Mouse (Mus musculus): Measurements from ENCODE around the gene Emb. TPM values are rescaled to one million over a fixed set of nuclear protein-coding genes. Genes with fewer than 3 reads are reported as not detected.

Emb gene
- total RNA-seq, 2 experiments from 2014 or later, result 18.5 to 19.1 TPM

- no peak for DNase-seq (ENCODE audit: extremely low spot score in 1 of 2, low spot score in 2 of 2)
- intact Hi-C loops (cut with DNase I), result no loop called here
These were observed 9.8 kb downstream of the Emb start for GRCm38 (mm10) chr13:117218092-117218491.

DNA sequence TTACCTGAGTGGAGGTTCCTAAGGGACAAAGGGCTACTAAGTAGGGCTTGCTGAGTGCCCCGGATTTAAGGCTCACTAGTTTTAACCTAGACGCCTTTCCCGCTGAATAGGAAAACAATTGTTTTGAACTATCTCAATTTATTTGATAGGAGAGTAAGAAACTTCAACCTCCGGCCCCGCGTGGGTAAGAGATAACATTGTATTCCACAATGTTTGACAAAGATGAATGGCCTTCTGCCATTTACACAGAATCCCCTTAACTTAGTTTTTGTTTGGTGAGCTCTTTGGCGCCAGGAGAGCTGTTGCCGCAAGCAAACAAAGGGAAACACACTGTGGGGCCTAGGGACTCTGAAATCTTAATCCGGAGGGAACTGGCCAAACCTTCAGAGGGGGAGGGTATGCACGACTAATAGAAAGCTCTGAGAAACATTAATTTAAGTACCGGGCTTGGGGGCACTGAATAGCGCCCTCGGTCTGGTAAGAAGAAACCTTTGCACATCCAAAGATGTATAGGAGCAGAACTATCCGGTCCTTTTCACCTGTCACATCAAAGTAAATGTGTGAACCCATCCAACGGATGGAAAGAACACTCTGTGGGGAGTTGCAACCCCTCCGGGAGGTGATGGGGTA is 11.7 kb downstream of the Emb start:
- no peak for DNase-seq (ENCODE audit: extremely low spot score in 1 of 2, low spot score in 2 of 2)
- intact Hi-C loops (cut with DNase I), result loop anchor here (5.0 kb wide), 1 partner anchor 67 kb away; no protein-coding TSS in a partner anchor

GRCm38 (mm10) chr13:117220501-117221321 is 12.4 kb downstream of the Emb start, which contains the start of gene Gm17509:
Gene Gm17509, minus strand, starts transcription at chr13:117221075.
- intact Hi-C loops (cut with DNase I), result loop anchor here (5.0 kb wide), 1 partner anchor 67 kb away; no protein-coding TSS in a partner anchor
- peak; percentile 15 to 70 for DNase-seq (ENCODE audit: extremely low spot score in 1 of 2, low spot score in 2 of 2)

DNA sequence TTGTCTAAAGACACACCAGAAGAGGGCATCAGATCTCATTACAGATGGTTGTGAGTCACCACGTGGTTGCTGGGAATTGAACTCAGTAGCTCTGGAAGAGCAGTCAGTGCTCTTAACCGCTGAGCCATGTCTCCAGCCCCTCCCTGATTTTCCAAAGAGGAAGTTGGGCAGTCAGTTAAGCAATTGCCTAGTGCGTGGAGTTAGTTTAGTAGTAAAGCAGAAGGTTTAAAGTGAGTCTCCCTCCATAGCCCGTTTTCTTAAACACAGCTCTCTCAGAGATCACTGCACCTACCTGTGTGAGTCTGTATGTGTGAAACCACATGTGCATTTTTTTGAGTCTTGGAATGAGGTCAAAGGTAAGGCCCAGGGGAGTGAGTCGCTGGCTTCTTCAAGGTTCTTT is 14.8 kb downstream of the Emb start:
- intact Hi-C loops (cut with DNase I), result loop anchor here (5.0 kb wide), 1 partner anchor 64 kb away; no protein-coding TSS in a partner anchor
- DNase-seq (ENCODE audit: extremely low spot score in 1 of 2, low spot score in 2 of 2), result no peak

DNA sequence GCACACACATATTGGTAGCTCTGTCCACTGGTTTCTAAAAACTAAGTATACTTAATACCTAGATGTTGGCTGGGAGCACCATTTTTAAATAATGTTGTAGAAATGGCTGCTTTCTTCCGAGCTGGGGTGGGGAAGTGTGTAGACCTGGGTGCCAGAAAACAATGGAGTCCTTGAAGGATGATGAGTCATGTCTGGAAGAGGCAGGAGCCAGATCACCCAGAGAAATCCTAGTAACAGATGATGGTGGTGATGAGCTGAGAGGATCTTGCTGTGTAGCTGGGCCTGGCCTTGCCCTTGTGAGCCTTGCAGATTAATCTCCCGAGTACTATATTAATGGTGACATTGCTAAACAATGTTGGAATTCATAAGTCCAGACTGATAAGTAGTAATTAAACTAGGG is 16.6 kb downstream of the Emb start:
- DNase-seq (ENCODE audit: extremely low spot score in 1 of 2, low spot score in 2 of 2), result no peak
- intact Hi-C loops (cut with DNase I), result loop anchor here (5.0 kb wide), 1 partner anchor 62 kb away; no protein-coding TSS in a partner anchor

DNA sequence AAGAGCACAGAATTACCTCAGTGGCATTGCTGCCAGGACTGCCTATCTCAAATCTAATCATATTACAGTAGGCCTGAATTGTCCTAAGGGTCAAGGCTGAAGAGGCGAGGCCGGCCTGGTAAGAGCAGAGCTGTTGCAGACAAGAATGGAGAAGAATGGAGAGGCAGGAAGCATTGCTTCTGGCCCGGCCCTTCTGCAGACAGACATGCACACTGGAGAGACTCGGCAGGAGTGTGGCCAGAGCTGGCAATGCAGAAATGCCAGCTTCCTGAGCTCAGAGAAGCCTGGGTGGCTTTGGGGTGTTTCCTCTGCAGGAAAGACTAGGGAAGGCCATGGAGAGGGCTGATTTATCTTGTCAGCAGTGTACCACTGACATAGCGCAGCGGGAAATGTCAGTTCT is 17.2 kb downstream of the Emb start:
- intact Hi-C loops (cut with DNase I), result no loop called here
- no peak for DNase-seq (ENCODE audit: extremely low spot score in 1 of 2, low spot score in 2 of 2)

DNA sequence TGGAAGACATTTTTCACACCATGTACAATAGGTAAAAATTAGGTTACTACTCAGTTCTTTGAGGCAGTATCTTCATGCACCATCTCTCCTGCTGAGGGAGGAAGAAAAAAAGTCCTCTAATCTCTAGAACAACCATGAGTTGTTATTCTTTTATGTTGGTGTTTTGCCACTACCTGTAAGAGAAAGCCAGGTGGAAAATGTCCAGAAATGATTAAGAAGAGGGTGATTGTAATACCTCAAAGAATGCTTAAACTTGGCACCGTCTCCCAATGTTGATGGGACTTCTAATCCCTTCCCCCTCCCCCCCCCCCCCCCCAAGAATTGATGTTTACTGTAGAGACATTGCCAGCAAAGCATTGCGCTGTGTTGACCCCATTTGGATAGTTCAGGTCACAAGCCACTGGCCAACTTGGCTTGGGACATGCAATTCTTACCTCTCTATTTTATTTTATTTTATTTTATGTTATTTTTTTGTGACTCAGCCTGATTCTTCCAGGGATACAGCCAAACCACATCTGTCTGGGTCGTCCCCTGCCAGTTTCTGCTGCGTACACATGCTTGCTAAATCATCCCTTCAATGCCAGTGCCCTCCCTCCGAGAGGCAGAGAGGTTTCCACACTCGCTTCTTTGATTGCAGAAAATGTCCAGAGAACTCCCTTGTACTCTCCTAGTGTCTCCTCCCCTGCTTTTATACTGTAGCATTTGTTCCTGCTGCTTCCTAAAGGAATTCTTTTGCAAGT is 22.2 kb downstream of the Emb start:
- intact Hi-C loops (cut with DNase I), result no loop called here
- DNase-seq (ENCODE audit: extremely low spot score in 1 of 2, low spot score in 2 of 2), result no peak

DNA sequence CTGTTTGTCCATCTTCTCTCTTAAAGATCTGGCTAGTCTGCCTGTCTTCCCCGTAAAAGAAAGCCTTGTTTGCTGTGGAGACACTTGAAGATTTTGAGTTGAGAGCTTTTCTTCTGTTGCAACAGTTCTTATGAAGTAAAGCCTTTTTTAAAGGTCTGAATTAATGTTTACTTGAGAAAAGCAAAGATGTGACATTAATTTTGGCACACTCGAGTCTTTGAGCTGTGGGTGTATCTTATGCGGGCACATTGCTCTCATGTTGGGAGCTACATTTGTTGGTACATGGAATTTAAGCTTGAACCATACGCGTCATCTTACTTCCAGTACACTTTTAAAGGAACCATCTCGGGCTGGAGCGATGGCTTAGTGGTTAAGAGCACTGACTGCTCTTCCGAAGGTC is 25.5 kb downstream of the Emb start:
- intact Hi-C loops (cut with DNase I), result no loop called here
- DNase-seq (ENCODE audit: extremely low spot score in 1 of 2, low spot score in 2 of 2), result no peak

DNA sequence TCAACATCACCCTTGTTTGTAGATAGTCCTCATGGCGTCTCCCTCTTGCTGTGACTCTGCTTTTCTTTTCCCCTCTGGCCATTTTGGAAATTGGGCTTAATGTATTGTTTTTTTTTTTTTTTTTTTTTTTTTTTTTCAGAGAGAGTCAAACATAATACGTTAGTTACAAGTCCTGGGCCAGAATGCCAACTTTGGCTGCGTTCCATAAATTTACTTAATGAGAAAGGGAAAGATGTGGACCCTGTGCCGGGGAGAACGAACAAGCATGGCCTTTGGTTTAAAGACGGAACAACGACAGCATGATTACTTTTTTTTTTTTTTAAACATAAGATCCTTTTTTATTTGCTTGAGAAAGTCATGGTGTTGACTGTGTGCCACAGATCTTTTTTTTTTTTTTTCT is 26.1 kb downstream of the Emb start:
- intact Hi-C loops (cut with DNase I), result no loop called here
- DNase-seq (ENCODE audit: extremely low spot score in 1 of 2, low spot score in 2 of 2), result no peak

DNA sequence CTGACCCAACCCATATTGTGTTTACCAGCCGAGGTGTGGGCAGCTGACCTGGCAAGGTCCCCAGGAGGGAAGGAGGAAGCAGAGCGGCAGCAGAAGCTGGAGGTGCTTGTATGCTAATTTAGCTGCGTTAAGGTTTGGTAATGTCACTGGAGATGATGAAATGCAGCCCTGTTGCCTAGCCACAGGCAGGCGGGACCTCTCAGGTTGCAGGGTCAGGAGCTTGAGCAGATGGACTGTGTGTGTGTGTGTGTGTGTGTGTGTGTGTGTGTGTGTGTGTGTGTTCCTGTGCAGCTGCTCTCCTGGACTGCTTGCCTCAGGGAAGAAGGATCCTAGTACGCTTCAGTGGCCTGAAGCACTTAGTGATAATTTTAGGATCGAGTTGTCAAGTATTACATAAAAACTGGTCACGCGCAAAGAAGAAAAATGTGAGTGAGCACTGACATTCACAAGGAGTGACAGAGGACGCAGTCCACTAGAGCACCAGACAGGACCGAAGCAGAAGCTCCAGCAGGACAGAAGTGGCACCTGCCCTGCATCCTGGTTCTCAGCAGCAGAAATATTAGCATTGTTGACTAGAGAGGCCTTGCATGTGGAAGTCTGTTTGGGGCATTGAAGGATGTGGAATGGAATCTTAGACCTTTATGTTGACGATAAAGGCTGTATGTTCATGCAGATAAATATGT is 27.3 kb downstream of the Emb start:
- intact Hi-C loops (cut with DNase I), result no loop called here
- no peak for DNase-seq (ENCODE audit: extremely low spot score in 1 of 2, low spot score in 2 of 2)

GRCm38 (mm10) chr13:117237111-117237510 is 28.8 kb downstream of the Emb start:
- intact Hi-C loops (cut with DNase I), result no loop called here
- no peak for DNase-seq (ENCODE audit: extremely low spot score in 1 of 2, low spot score in 2 of 2)

GRCm38 (mm10) chr13:117242063-117242462 is 33.7 kb downstream of the Emb start:
- intact Hi-C loops (cut with DNase I), result no loop called here

DNA sequence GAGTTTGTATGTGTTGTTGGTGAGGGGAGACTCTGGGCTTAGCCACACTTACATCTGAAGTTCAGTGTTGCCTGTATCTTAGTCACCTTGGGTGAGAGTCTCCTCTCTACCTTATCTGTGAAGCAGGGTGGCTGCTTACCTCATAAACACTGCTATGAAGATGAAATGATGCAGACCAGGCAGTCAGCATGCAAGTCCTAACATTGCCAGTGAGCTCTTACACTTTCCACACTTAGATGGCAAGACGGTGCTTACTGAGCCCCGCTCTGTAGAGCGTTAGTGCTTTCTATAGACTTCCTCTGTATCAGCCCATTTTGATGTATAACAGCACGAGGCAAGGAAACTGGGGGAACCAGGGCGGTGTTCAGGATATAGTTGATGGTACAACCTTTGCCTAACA is 34.3 kb downstream of the Emb start:
- DNase-seq (ENCODE audit: extremely low spot score in 1 of 2, low spot score in 2 of 2), result no peak
- intact Hi-C loops (cut with DNase I), result no loop called here

More at GRCm38 (mm10) chr13:117242063-117242462, 33.7 kb downstream of the Emb start:
- no peak for DNase-seq (ENCODE audit: extremely low spot score in 1 of 2, low spot score in 2 of 2)

DNA sequence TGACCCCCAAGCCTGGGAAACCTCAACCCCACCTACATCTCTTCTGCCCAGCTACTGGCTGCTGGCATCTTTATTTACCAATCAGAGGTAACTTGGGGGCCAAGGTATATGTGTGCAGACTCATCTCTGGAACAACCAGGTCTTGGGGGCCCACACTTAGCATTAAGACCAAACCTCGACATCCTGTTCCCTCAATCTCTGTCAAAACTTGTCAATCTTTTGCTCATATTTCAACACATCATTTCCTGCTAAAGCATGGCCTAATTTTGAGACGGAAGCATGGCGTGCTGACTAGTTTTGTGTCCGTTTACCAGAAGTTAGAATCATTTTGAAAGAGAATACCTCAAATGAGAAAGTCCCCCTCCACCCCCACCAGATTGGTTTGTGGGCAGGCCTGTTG is 52.4 kb downstream of the Emb start:
- intact Hi-C loops (cut with DNase I), result no loop called here
- DNase-seq (ENCODE audit: extremely low spot score in 1 of 2, low spot score in 2 of 2), result no peak

DNA sequence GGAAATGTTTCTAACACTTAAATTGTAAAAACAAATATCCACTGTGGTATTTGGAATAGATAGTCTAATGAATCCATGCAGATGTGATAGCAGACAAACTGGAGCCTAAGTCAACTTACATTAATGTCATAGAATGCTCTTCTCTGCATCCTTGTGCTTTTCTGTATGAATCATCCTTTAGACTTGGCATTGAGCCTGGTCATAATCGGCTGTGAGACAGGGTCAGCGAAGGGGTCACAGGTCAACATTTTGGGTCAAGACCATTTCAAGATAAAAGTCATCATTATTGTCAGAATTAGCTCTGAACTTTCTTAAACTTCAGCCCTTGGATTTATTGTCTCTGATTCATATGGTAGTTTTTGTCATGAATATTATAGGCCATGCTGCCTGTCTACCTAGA is 57.8 kb downstream of the Emb start:
- DNase-seq (ENCODE audit: extremely low spot score in 1 of 2, low spot score in 2 of 2), result no peak
- intact Hi-C loops (cut with DNase I), result no loop called here

DNA sequence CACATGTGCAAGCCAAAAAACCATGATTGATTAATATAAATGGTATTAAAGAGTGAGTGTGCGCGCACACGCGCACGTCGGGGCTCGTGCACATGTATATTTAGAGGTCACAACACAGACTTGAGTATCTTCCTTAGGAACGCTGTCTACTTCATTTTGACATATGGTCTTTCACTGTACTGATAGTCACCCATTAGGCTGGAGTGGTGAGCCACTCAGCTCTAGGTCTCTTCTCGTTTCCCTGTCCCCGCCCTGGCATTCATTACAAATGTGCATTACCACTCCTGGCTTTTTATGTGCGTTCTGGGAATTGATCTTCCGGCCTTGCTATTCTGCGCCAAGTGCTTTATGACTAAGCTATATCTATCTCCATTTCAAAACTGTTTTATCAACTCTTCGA is 59.6 kb downstream of the Emb start:
- intact Hi-C loops (cut with DNase I), result no loop called here
- DNase-seq (ENCODE audit: extremely low spot score in 1 of 2, low spot score in 2 of 2), result no peak

DNA sequence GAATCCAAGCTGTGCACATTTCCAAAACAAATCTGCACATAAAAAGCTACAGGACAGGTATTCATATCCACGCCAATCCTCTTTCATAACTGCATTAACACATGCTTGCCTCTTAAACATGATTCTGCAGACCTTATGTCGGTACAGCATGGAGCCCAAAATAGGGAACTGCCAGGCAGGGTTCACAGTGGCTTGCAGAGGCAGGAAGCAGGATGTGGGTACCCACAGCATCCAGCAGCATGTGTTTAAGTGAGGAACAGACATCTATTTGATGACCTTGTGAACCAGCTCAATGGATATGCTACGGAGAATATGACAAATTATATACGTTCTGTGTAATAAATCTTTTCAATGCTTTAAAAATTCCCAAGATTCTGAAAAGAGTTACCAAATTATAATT is 75.7 kb downstream of the Emb start:
- DNase-seq (ENCODE audit: extremely low spot score in 1 of 2, low spot score in 2 of 2), result no peak
- intact Hi-C loops (cut with DNase I), result no loop called here

DNA sequence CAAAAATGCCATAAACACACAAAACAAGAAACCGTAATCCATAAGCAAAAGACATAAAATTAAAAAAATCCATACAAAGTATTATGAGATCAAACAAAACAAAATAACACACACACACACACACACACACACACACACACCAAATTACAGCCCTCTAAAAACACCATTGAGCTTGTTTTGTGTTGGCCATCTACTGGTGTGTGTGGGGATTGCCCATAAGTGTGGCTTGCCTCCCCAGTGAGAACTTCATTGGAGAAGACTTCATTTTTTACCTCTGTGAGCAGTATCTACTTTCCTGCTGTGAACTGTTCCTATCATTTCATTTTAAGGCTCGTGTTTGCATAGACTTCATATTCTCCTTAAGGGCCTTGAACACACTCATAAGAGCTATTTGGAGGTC is 78.6 kb downstream of the Emb start:
- DNase-seq (ENCODE audit: extremely low spot score in 1 of 2, low spot score in 2 of 2), result no peak
- intact Hi-C loops (cut with DNase I), result loop anchor here (2.0 to 5.0 kb wide), 2 partner anchors 65 to 84 kb away; partner anchors contain the start of gene Gm17509

GRCm38 (mm10) chr13:117287400-117287799 is 79.1 kb downstream of the Emb start:
- DNase-seq (ENCODE audit: extremely low spot score in 1 of 2, low spot score in 2 of 2), result no peak
- intact Hi-C loops (cut with DNase I), result loop anchor here (2.0 to 5.0 kb wide), 2 partner anchors 65 to 85 kb away; partner anchors contain the start of gene Gm17509
